Comparison of ENCODE assay signal across 8 mouse cellular contexts in the genomic region with DNA sequence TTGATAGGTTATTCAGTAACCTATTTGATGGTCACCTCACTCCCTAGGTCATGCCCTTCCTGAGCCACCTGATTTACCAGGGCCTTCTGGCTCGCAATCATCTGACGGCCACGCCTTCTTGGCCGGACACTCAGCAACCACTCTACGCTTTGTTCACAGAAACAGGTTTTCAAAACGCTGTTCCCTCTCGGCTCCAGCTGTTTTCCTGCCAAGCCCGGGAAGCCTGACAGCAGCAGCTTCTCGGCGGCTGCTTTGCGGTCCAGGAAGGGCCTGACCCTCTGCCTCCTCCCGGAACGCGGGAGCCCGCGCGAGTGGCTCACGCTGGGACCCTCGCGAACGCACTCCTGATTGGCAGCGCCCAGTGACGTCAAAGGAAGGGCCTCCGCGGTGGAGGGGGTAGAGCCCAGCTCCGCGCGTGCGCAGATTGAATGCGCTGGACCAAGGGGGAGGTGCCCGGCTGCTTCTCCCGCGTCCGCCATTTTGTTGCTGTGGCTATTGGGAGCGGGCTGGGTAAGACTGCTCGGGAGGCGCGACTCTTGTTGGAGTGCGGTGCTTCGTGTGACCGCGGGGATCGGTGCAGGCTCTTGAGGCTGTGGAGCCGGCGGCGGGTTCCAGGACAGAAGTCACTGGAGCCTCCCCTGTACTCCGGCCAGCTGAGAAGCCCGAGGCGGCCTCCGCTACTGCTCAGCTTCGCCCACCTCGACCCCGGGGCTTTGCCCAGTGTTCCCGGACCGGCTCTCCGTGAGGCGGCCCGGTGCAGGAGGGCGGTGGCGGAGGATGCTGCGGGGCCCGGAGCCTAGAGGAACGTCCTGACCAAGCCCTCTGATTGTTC. TPM values are rescaled to one million over a fixed set of nuclear protein-coding genes. Genes with fewer than 3 reads are reported as not detected.
DNase-seq lines count a peak whose midpoint lies in the region; ATAC-seq lines count a peak whose summit lies in the region.

A gene (plus strand): TSS at position 447 of the 832 bp plus-strand sequence.

- ATAC-seq in erythroid progenitor cell, adult 5-6 weeks (replicated peaks; ENCODE audit: low FRiP score, poor library complexity, severe bottlenecking), result peak; percentile 94
- peak; percentile 95 for ATAC-seq in heart, embryonic 13.5 days (ENCODE audit: extremely low read depth, insufficient number of reproducible peaks, low FRiP score, low TSS enrichment)
- peak; percentile 96 for ATAC-seq in liver, embryonic 12.5 days
- ATAC-seq in stomach, embryonic 15.5 days (ENCODE audit: insufficient read depth, low FRiP score, low read depth), result peak; percentile 98

- H3K27me3 ChIP-seq in heart, embryonic 13.5 days (replicated peaks), result no peaks in the 10 kb centered on the region
- no peaks in the 10 kb centered on the region for H3K27me3 ChIP-seq in liver, embryonic 12.5 days (replicated peaks)
- no peaks in the 10 kb centered on the region for H3K27me3 ChIP-seq in stomach, embryonic 15.5 days (replicated peaks)

- H3K4me3 ChIP-seq in heart, embryonic 13.5 days, result peak within 1 kb of the TSS; percentile 94
- peak within 1 kb of the TSS; percentile 98 for H3K4me3 ChIP-seq in liver, embryonic 12.5 days
- H3K4me3 ChIP-seq in stomach, embryonic 15.5 days (replicated peaks), result peak within 1 kb of the TSS; percentile 98

- peaks cover 31% of the 10 kb centered on the region for H3K4me1 ChIP-seq in heart, embryonic 13.5 days
- H3K4me1 ChIP-seq in liver, embryonic 12.5 days, result peaks cover 39% of the 10 kb centered on the region
- peaks cover 9% of the 10 kb centered on the region for H3K4me1 ChIP-seq in stomach, embryonic 15.5 days

- H3K4me2 ChIP-seq in heart, embryonic 13.5 days, result peak within 1 kb of the TSS; percentile 95
- H3K4me2 ChIP-seq in liver, embryonic 12.5 days, result peak within 1 kb of the TSS; percentile 79
- peak within 1 kb of the TSS; percentile 73 for H3K4me2 ChIP-seq in stomach, embryonic 15.5 days

- H3K27ac ChIP-seq in heart, embryonic 13.5 days (replicated peaks), result peak within 1 kb of the TSS; percentile 99
- H3K27ac ChIP-seq in liver, embryonic 12.5 days, result peak within 1 kb of the TSS; percentile 94
- peak within 1 kb of the TSS; percentile 98 for H3K27ac ChIP-seq in stomach, embryonic 15.5 days

- H3K9me3 ChIP-seq in heart, embryonic 13.5 days, result no peaks in the 10 kb centered on the region
- H3K9me3 ChIP-seq in liver, embryonic 12.5 days (replicated peaks), result no peaks in the 10 kb centered on the region
- H3K9me3 ChIP-seq in stomach, embryonic 15.5 days, result no peaks in the 10 kb centered on the region

- DNase-seq in CD4-positive helper T cell, adult 2 months (ENCODE audit: low read depth, low spot score), result peak; percentile 97
- DNase-seq in brain, embryonic 18.5 days (ENCODE audit: low read depth, low spot score), result peak; percentile 93
- DNase-seq in kidney, postnatal 10 days, result peak; percentile 98
- DNase-seq in natural killer cell, adult 2 months (ENCODE audit: low spot score in 2 of 2), result peak; percentile 97

- H3K9ac ChIP-seq in heart, embryonic 13.5 days, result peak within 1 kb of the TSS; percentile 98
- peak within 1 kb of the TSS; percentile 96 for H3K9ac ChIP-seq in liver, embryonic 12.5 days
- H3K9ac ChIP-seq in stomach, embryonic 15.5 days, result peak within 1 kb of the TSS; percentile 97

- under 1% methylated on average over 63 of the region's 63 CpGs for WGBS in heart, embryonic 13.5 days
- under 1% methylated on average over 63 of the region's 63 CpGs for WGBS in liver, embryonic 12.5 days (ENCODE audit: insufficient replicate concordance)
- under 1% methylated on average over 63 of the region's 63 CpGs for WGBS in stomach, embryonic 15.5 days

- peaks cover 16% of the 10 kb centered on the region for H3K36me3 ChIP-seq in heart, embryonic 13.5 days
- peaks cover 21% of the 10 kb centered on the region for H3K36me3 ChIP-seq in liver, embryonic 12.5 days
- 0 out of 2 replicates have a peak, but pooled peaks cover 5% of the 10 kb centered on the region for H3K36me3 ChIP-seq in stomach, embryonic 15.5 days

RNA-seq across cellular contexts. Expression of the gene that starts here (rescaled TPM):
- total RNA-seq in erythroid progenitor cell, adult 5-6 weeks (2015; ENCODE audit: low replicate concordance), result 21.3 and 25.2 TPM in 2 replicates
- total RNA-seq in erythroid progenitor cell, adult 5-6 weeks (2017; ENCODE audit: low replicate concordance), result 20.0 and 24.4 TPM in 2 replicates
- 42.8 and 46.0 TPM in 2 replicates for polyA plus RNA-seq in heart, embryonic 13.5 days (2015; fragmentation: Nextera tagmentation; extraction: Ambion mirVana)
- 37.9 and 41.6 TPM in 2 replicates for polyA plus RNA-seq in liver, embryonic 12.5 days (2016; fragmentation: Nextera tagmentation; extraction: Ambion mirVana)
- polyA plus RNA-seq in stomach, embryonic 15.5 days (2015; fragmentation: Nextera tagmentation; extraction: Ambion mirVana), result 55.1 and 56.0 TPM in 2 replicates

Comparison
In these comparisons a context has a peak if more than half of its experiments do, and no peak if none do; other contexts are left out.
1. Peak in every context shown above with its lines: DNase-seq, ATAC-seq, H3K4me3 ChIP-seq and H3K27ac ChIP-seq.